Mouse (Mus musculus) cerebellum, adult 2 months (tissue): Measurements from ENCODE around the gene Gm28230. TPM values are rescaled to one million over a fixed set of nuclear protein-coding genes. Genes with fewer than 3 reads are reported as not detected.

Experiments used
- DNase-seq, 2 experiments: peaks; one replicate each; pipeline ENCODE4 v3.0.0; 2021
- H3K27ac ChIP-seq: fragments of 200-500 bp; 2 replicates; pipeline ENCODE4 v1.5.1; 2012; ENCODE audit warnings: low read length, control low read depth, inconsistent platforms; ENCODE audit not compliant: insufficient read depth
- H3K27me3 ChIP-seq: fragments of 200-500 bp; 2 replicates; pipeline ENCODE4 v1.6.1; 2012; ENCODE audit warnings: inconsistent platforms, mild to moderate bottlenecking, low read length, moderate library complexity; ENCODE audit not compliant: control insufficient read depth, insufficient read depth
- H3K4me1 ChIP-seq: fragments of 200-500 bp; 2 replicates; pipeline ENCODE4 v1.6.1; 2011; ENCODE audit warnings: low read length; ENCODE audit not compliant: control insufficient read depth, insufficient read depth
- H3K4me3 ChIP-seq: fragments of 200-500 bp; replicated peaks from 2 replicates; pipeline ENCODE3; 2011; ENCODE audit warnings: mild to moderate bottlenecking, low read depth, low read length, control low read depth; ENCODE audit not compliant: insufficient read depth
- CTCF ChIP-seq: fragments of 200-500 bp; IDR thresholded peaks from 2 replicates; pipeline ENCODE4 v1.5.1; 2011; ENCODE audit warnings: low read depth, mild to moderate bottlenecking, control low read depth, low read length, moderate library complexity, borderline replicate concordance; ENCODE audit not compliant: insufficient read depth
- POLR2A ChIP-seq: fragments of 200-500 bp; IDR thresholded peaks from 2 replicates; pipeline ENCODE4 v1.6.1; 2011; ENCODE audit warnings: low read length, control low read depth, borderline replicate concordance; ENCODE audit not compliant: insufficient read depth
- WGBS: fragments of 180-500 bp; shearing (Covaris S2); methylation state at CpG from one replicate; pipeline ENCODE4 v1.1.7; 2018; 5-methylcytosine and 5-hydroxymethylcytosine counted together
- polyA plus RNA-seq: library from polyadenylated mRNA; depleted of rRNA; stranded (reverse); fragments of >200 nt; gene quantifications from 2 replicates; pipeline ENCODE4 v1.2.3, GENCODE M21; 2012

The Gm28230 gene
- polyA plus RNA-seq, 1 experiment: 0.16 TPM

DNA sequence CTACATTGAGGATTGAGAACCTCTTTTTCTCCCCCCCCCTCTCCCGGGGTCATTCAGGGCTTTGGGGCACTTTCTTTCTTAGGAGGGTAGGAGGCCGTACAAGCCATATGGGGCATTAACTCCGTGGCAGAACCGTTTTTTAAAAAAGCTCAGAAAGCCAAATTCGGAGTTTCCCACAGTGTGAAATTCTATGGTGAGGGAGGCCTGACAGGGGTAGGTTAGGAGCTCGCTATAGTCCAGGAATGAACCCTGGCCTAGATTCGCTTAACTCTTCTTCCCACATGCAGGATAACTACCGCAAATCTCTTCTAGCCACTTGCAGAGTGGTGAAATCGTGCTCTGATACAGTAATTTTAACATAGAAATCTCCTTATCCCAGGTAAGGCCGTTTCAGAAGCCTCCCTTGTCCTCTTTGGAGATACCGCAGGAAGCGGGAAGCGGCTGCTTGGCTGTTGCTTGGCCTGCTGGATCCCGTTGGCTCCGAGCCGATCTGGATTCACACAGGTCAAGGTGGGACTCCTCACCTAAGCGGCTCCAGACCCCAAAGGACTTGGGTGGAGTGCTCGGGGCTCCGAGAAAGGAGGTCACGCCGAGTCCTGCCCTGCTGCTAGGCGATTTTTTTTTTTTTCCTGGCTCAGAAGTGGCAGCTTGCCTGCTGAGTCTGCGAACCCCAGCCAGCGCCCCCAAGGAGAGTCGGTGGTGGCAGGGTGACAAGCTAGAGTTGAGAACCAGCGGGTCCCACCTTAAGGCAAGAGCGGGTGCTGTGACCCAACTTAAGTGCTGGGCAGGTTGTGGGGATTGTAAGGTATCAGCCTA, 8.7 kb downstream of the Gm28230 start:
- DNase-seq: no peak
- Histone ChIP-seq H3K27me3 (peaks cover 18% of the 10 kb centered on the region; the same call in 1 of the 2 replicates), H3K4me3 (no peak overlapping the region), H3K27ac (no peak overlapping the region), H3K4me1 (no peaks in the 10 kb centered on the region)
- WGBS: 2% methylated on average over 27 of the region's 27 CpGs
- TF ChIP-seq CTCF (no peak), POLR2A (no peak)

- Histone ChIP-seq H3K27ac (no peak overlapping the region), H3K4me1 (no peaks in the 10 kb centered on the region), H3K27me3 (peaks cover 17% of the 10 kb centered on the region; the same call in 1 of the 2 replicates), H3K4me3 (no peak overlapping the region)
- no peak for DNase-seq
- TF ChIP-seq POLR2A (no peak), CTCF (no peak)
- 1% methylated on average over 42 of the region's 42 CpGs for WGBS
Measured at GRCm38 (mm10) chr2:74735851-74736687, 9.5 kb downstream of the Gm28230 start.

DNA sequence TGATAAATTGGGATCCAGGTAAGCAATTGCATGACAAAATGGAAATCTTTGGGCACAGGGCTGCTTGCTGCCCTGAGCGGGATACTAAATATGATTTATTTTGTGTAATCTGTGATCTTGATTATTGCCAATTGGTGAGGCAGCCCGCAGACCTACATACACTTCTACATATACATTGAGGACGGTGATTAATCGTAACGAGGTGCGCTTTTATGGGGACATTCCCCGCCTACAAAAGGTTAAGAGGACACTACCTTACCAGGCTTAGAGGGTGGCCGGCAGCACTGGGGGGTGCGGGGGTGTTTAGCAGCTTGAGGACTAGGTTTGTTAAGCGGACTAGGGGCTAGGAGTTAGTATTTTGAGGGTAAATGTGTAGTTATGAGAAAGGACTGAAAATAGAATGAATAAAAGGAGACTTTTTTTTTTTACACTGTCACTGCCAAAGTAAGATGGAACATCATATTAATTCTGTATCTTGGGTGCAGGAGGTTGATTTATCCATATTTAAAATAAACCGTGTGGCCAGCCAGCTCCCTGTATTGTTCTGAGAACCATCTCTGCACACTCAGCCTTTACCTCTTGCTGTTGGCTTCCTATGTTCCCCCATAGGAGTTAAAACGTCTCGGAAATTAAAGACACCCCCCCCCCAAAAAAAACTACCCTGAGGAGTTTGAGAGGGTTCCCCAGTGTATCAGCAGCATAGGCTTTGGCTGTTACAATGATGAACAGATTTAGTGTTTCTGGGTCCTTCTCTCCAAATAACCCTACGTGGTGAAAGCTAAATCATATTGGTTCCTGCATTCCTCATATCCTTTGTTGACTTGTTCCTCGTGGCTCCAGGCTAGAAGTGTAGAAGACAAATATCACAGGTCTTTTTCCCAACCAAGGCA, 10.4 kb downstream of the Gm28230 start:
- H3K27me3 ChIP-seq: peaks cover 16% of the 10 kb centered on the region; the same call in 1 of the 2 replicates
- H3K4me1 ChIP-seq: no peaks in the 10 kb centered on the region
- no peak overlapping the region for H3K4me3 ChIP-seq
- no peak for DNase-seq
- no peak overlapping the region for H3K27ac ChIP-seq
- 5% methylated on average over 15 of the region's 15 CpGs for WGBS
- TF ChIP-seq POLR2A: no peak
- TF ChIP-seq CTCF: no peak

DNA sequence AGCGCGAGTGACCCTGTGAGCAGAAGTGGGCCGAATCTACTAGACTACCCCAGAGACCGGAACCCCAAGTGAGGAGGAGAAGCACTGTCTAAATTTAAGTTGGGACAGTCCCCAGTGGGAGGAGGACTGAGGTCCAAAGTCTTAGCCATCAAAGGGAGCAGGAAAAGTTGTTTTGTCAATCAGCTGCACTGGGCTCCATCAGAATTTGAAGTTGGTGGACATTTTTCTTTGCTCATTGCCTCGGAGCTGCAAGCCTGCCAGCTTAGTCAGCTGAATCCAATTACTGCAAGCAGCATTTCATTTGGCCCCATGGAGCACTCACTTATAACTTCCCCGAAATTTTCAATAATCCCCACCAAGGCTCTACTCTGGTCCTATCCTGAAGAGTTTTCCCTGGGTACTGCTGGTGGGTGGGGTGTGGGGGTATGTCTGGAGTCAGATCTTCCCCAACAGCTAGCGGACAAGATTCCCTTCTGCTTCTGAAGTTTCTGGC, 11.1 kb downstream of the Gm28230 start:
- H3K4me1 ChIP-seq: no peaks in the 10 kb centered on the region
- WGBS: 5% methylated on average over 7 of the region's 7 CpGs
- no peak for TF ChIP-seq POLR2A
- TF ChIP-seq CTCF: no peak
- no peak overlapping the region for H3K4me3 ChIP-seq
- no peak for DNase-seq
- no peak overlapping the region for H3K27ac ChIP-seq
- H3K27me3 ChIP-seq: peaks cover 14% of the 10 kb centered on the region; the same call in 1 of the 2 replicates

GRCm38 (mm10) chr2:74738623-74739475, 12.3 kb downstream of the Gm28230 start:
- no peak for DNase-seq
- H3K27me3 ChIP-seq: peaks cover 7% of the 10 kb centered on the region; the same call in 1 of the 2 replicates
- 2% methylated on average over 20 of the region's 20 CpGs for WGBS
- no peaks in the 10 kb centered on the region for H3K4me1 ChIP-seq
- no peak overlapping the region for H3K4me3 ChIP-seq
- no peak for TF ChIP-seq CTCF
- TF ChIP-seq POLR2A: no peak
- H3K27ac ChIP-seq: no peak overlapping the region

- Histone ChIP-seq H3K27ac (no peak overlapping the region), H3K4me3 (no peak overlapping the region), H3K27me3 (peaks cover 5% of the 10 kb centered on the region; the same call in 1 of the 2 replicates), H3K4me1 (no peaks in the 10 kb centered on the region)
- TF ChIP-seq CTCF (no peak), POLR2A (no peak)
- no peak for DNase-seq
- 3% methylated on average over 2 of the region's 2 CpGs for WGBS
Measured at GRCm38 (mm10) chr2:74739476-74739800, 12.9 kb downstream of the Gm28230 start.
